Mouse (Mus musculus): ENCODE results near the gene Fkbp8.

DNA sequence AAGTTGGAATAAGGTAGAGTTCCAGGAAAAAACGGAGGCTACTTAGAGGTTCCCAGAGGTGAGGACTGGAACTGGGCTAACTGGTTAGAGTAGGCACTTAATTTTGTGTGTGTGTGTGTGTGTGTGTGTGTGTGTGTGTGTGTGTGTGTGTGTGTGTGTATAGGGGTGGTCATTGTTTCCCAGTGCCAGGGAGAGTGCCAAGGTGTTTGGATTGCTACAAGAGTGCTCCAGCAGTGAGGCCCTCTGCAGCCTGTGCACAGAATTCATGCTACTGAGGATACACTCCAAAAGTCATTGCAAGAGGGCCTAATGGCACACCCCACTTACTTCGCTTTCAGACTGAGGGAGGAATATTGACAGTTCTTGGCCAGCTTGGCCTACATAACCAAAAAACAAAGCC is 44.6 kb upstream of the Fkbp8 start:
- no peak for TF ChIP-seq CTCF (conservative IDR thresholded peaks at IDR 0.05; ENCODE audit: insufficient read depth, insufficient read length, low read depth, low read length)
- no peak for TF ChIP-seq POLR2A (IDR thresholded peaks at IDR 0.05; ENCODE audit: low read depth, low read length)

All from kidney, adult 2 months (tissue).